Mouse (Mus musculus) ES-E14 (cell line): ENCODE results near the gene Gm14443. TPM values are rescaled to one million over a fixed set of nuclear protein-coding genes. Genes with fewer than 3 reads are reported as not detected.
A peak's percentile ranks its signal among the peaks of the same experiment; 100 is the strongest.
"Not testable (repeated sequence)": the region's sequence is repeated elsewhere in the genome, so short reads cannot be mapped to it uniquely, and the experiment has no call there.

Experiments
- DNase-seq: peaks from one replicate; pipeline ENCODE4 v3.0.0-alpha.2; 2013; ENCODE audit warnings: low read depth, low spot score
- H3K27ac ChIP-seq: 2 replicates; pipeline ENCODE4 v1.5.1; 2012; ENCODE audit warnings: low read depth, mild to moderate bottlenecking, low read length, moderate library complexity, mixed read lengths; ENCODE audit not compliant: poor library complexity, insufficient read depth, severe bottlenecking
- H3K36me3 ChIP-seq: 2 replicates; pipeline ENCODE4 v1.6.1; 2012; ENCODE audit warnings: mild to moderate bottlenecking, low read length, moderate library complexity, mixed read lengths; ENCODE audit not compliant: control insufficient read depth, poor library complexity, insufficient read depth, severe bottlenecking
- H3K4me1 ChIP-seq, 2 experiments: fragments of 150-350 bp in 1 of 2; sonication (generic) in 1 of 2; 2 replicates each; pipeline ENCODE4 v1.6.1; 2012; ENCODE audit warnings: low read length in 2 of 2, mild to moderate bottlenecking in 1 of 2, mixed read lengths in 1 of 2; ENCODE audit not compliant: control insufficient read depth in 2 of 2, insufficient read depth in 2 of 2, poor library complexity in 1 of 2
- H3K4me3 ChIP-seq, 2 experiments: fragments of 150-350 bp in 1 of 2; sonication (generic) in 1 of 2; 2 replicates each; pipeline ENCODE4 v1.5.1; 2012; ENCODE audit warnings: low read length in 2 of 2, low read depth in 1 of 2, mild to moderate bottlenecking in 1 of 2, mixed read lengths in 1 of 2; ENCODE audit not compliant: insufficient read depth in 1 of 2, poor library complexity in 1 of 2, severe bottlenecking in 1 of 2
- H3K9ac ChIP-seq: 2 replicates; pipeline ENCODE4 v1.6.1; 2012; ENCODE audit warnings: low read depth, mild to moderate bottlenecking, low read length, mixed read lengths; ENCODE audit not compliant: poor library complexity, insufficient read depth, severe bottlenecking
- H3K9me3 ChIP-seq: fragments of 150-350 bp; sonication (generic); 2 replicates; pipeline ENCODE4 v1.6.1; 2012; ENCODE audit warnings: low read depth, mild to moderate bottlenecking, low read length; ENCODE audit not compliant: control insufficient read depth, insufficient read depth
- CHD2 ChIP-seq: IDR thresholded peaks from 2 replicates; pipeline ENCODE4 v1.6.1; 2014; ENCODE audit warnings: mild to moderate bottlenecking, low read depth, low read length, inconsistent platforms
- HCFC1 ChIP-seq: IDR thresholded peaks from 2 replicates; pipeline ENCODE4 v1.6.1; 2012; ENCODE audit warnings: low read length, inconsistent platforms, borderline replicate concordance; ENCODE audit not compliant: insufficient read depth
- MAFK ChIP-seq: IDR thresholded peaks from 2 replicates; pipeline ENCODE4 v1.6.1; 2014; ENCODE audit warnings: mild to moderate bottlenecking, low read depth, low read length, inconsistent platforms; ENCODE audit not compliant: insufficient read depth
- ZC3H11A ChIP-seq: IDR thresholded peaks from 2 replicates; pipeline ENCODE4 v1.6.1; 2012; ENCODE audit warnings: low read depth, mild to moderate bottlenecking, inconsistent platforms, low read length, borderline replicate concordance
- ZNF384 ChIP-seq: IDR thresholded peaks from 2 replicates; pipeline ENCODE4 v1.6.1; 2012; ENCODE audit warnings: low read depth, low read length, inconsistent platforms
- in situ Hi-C, 2 experiments: fragments of 600-800 bp; cut with MboI; formaldehyde crosslinking; loops; one replicate each; pipeline ENCODE4 v1.15.1; 2025; ENCODE audit warnings: low sequenced_read_pairs in 2 of 2, inconsistent platforms in 1 of 2; ENCODE audit not compliant: unreplicated experiment in 2 of 2
- total RNA-seq: library from RNA; depleted of rRNA; stranded (reverse); fragments of 300-350 nt; gene quantifications from 2 replicates; pipeline ENCODE4 v1.2.3, GENCODE M21; 2012

Gm14443 gene
- total RNA-seq, 1 experiment = 15.0 TPM

DNA sequence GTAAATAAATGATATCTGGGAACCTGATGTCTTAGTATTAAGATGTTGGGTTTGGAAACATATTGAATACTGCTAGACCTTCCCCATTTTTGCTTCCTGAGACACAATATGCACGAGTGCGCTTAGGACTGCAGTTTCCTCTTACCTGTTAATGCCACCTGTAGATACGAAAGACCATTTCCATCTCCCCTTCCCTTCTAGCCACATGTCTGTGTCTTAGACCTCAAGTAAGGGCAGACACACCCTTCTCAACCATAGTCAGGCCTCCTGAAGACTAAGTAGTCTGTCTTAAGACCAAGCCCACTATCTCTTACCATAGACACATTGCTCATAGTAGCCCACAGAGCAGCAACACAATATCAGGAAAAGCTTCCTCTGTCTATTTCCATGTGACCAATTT lies 3.5 kb downstream of the Gm14443 start:
- peaks cover 1 to 3% of the 10 kb centered on the region in 2 experiments; a peak in 1 of 4 replicates for H3K4me1 ChIP-seq
- no peak overlapping the region for H3K4me3 ChIP-seq
- no peak overlapping the region for H3K27ac ChIP-seq
- no peaks in the 10 kb centered on the region for H3K9me3 ChIP-seq
- no peak for DNase-seq
- in situ Hi-C loops = no loop called here
- no peak for TF ChIP-seq MAFK
- TF ChIP-seq HCFC1 = no peak
- TF ChIP-seq ZNF384 = no peak
- no peak for TF ChIP-seq CHD2
- TF ChIP-seq ZC3H11A = no peak
- no peaks in the 10 kb centered on the region; the same call in 1 of the 2 replicates for H3K36me3 ChIP-seq
- H3K9ac ChIP-seq = no peak overlapping the region

- H3K36me3 ChIP-seq, H3K4me3 ChIP-seq, in situ Hi-C loops, H3K4me1 ChIP-seq, H3K9me3 ChIP-seq, H3K27ac ChIP-seq, DNase-seq, H3K9ac ChIP-seq: not testable (repeated sequence)
Observed at GRCm38 (mm10) chr2:175166870-175167269, 8.8 kb downstream of the Gm14443 start.

DNA sequence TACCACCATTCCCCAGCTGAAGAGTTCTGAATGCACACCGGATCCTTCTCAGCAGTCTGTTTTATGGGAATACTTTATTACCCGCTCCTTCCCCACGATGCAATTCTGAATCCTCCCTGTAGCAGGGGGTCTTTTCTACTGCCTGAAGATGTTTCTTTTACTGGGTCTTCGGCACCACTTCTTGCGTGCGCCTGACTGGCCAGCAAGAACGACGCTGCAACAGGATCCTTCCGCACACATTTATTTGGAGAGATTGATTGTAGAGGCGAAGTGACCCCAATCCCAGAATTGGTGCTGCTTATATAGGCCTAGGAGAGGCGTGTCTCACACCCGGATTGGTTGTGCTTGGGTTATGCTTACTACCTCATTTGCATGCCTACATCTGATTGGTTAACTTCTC lies 10.6 kb downstream of the Gm14443 start:
- H3K36me3 ChIP-seq, H3K9ac ChIP-seq, DNase-seq, H3K9me3 ChIP-seq, in situ Hi-C loops, H3K4me3 ChIP-seq, H3K27ac ChIP-seq, H3K4me1 ChIP-seq: not testable (repeated sequence)

GRCm38 (mm10) chr2:175161438-175161837 lies 14.2 kb downstream of the Gm14443 start:
- H3K27ac ChIP-seq, H3K9ac ChIP-seq, H3K9me3 ChIP-seq, DNase-seq, in situ Hi-C loops, H3K36me3 ChIP-seq, H3K4me3 ChIP-seq, H3K4me1 ChIP-seq: not testable (repeated sequence)

- Histone ChIP-seq H3K36me3 (no peaks in the 10 kb centered on the region; the same call in 1 of the 2 replicates), H3K9me3 (peaks cover 9% of the 10 kb centered on the region), H3K27ac (no peak overlapping the region), H3K4me3 (no peak overlapping the region), H3K4me1 (no peaks in the 10 kb centered on the region), H3K9ac (no peak overlapping the region)
- no peak for DNase-seq
- in situ Hi-C loops = no loop called here
- TF ChIP-seq MAFK (peak; percentile 74; the same call in 1 of the 2 replicates), HCFC1 (no peak), CHD2 (no peak), ZC3H11A (no peak), ZNF384 (no peak)
Observed at GRCm38 (mm10) chr2:175158642-175159041, 17.0 kb downstream of the Gm14443 start.
